Mouse (Mus musculus): ENCODE data around the gene Sstr4. TPM values are rescaled to one million over a fixed set of nuclear protein-coding genes. Genes with fewer than 3 reads are reported as not detected.

Gene Sstr4
- polyA plus RNA-seq, 1 experiment, result 1.1 TPM

- Histone ChIP-seq H3K4me1 (ENCODE audit: control insufficient read depth, insufficient read depth, low read length) (no peaks in the 10 kb centered on the region), H3K27me3 (ENCODE audit: control insufficient read depth, insufficient read depth, low read length) (no peaks in the 10 kb centered on the region), H3K27ac (ENCODE audit: insufficient read depth, low read length) (no peak overlapping the region), H3K4me3 (replicated peaks; ENCODE audit: insufficient read depth, low read depth, low read length) (no peak overlapping the region)
- TF ChIP-seq CTCF (IDR thresholded peaks at IDR 0.05; ENCODE audit: borderline replicate concordance, insufficient read depth, low read depth, low read length), result no peak
- no peak for TF ChIP-seq POLR2A (IDR thresholded peaks at IDR 0.05; ENCODE audit: borderline replicate concordance, insufficient read depth, low read length)
- 54% methylated on average over 1 of the region's 1 CpGs for WGBS
- no peak for DNase-seq
These were observed 26.0 kb downstream of the Sstr4 start for GRCm38 (mm10) chr2:148421112-148421511.

GRCm38 (mm10) chr2:148421706-148422105, 26.6 kb downstream of the Sstr4 start:
- DNase-seq, result no peak
- H3K4me3 ChIP-seq (replicated peaks; ENCODE audit: insufficient read depth, low read depth, low read length), result no peak overlapping the region
- no peak overlapping the region for H3K27ac ChIP-seq (ENCODE audit: insufficient read depth, low read length)
- H3K27me3 ChIP-seq (ENCODE audit: control insufficient read depth, insufficient read depth, low read length), result no peaks in the 10 kb centered on the region
- 72% methylated on average over 1 of the region's 1 CpGs for WGBS
- TF ChIP-seq POLR2A (IDR thresholded peaks at IDR 0.05; ENCODE audit: borderline replicate concordance, insufficient read depth, low read length) (no peak), CTCF (IDR thresholded peaks at IDR 0.05; ENCODE audit: borderline replicate concordance, insufficient read depth, low read depth, low read length) (no peak)
- no peaks in the 10 kb centered on the region for H3K4me1 ChIP-seq (ENCODE audit: control insufficient read depth, insufficient read depth, low read length)

- H3K27me3 ChIP-seq (ENCODE audit: control insufficient read depth, insufficient read depth, low read length), result no peaks in the 10 kb centered on the region
- 89% methylated on average over 5 of the region's 5 CpGs for WGBS
- no peak overlapping the region for H3K27ac ChIP-seq (ENCODE audit: insufficient read depth, low read length)
- H3K4me3 ChIP-seq (replicated peaks; ENCODE audit: insufficient read depth, low read depth, low read length), result no peak overlapping the region
- H3K4me1 ChIP-seq (ENCODE audit: control insufficient read depth, insufficient read depth, low read length), result no peaks in the 10 kb centered on the region
- no peak for DNase-seq
- no peak for TF ChIP-seq POLR2A (IDR thresholded peaks at IDR 0.05; ENCODE audit: borderline replicate concordance, insufficient read depth, low read length)
- TF ChIP-seq CTCF (IDR thresholded peaks at IDR 0.05; ENCODE audit: borderline replicate concordance, insufficient read depth, low read depth, low read length), result no peak
These were observed 30.7 kb downstream of the Sstr4 start for GRCm38 (mm10) chr2:148425709-148426382.

GRCm38 (mm10) chr2:148427553-148427952, 32.4 kb downstream of the Sstr4 start:
- no peak for TF ChIP-seq CTCF (IDR thresholded peaks at IDR 0.05; ENCODE audit: borderline replicate concordance, insufficient read depth, low read depth, low read length)
- TF ChIP-seq POLR2A (IDR thresholded peaks at IDR 0.05; ENCODE audit: borderline replicate concordance, insufficient read depth, low read length), result no peak
- 82% methylated on average over 3 of the region's 3 CpGs for WGBS
- Histone ChIP-seq H3K4me3 (replicated peaks; ENCODE audit: insufficient read depth, low read depth, low read length) (no peak overlapping the region), H3K27ac (ENCODE audit: insufficient read depth, low read length) (no peak overlapping the region), H3K27me3 (ENCODE audit: control insufficient read depth, insufficient read depth, low read length) (no peaks in the 10 kb centered on the region), H3K4me1 (ENCODE audit: control insufficient read depth, insufficient read depth, low read length) (no peaks in the 10 kb centered on the region)
- DNase-seq, result no peak

GRCm38 (mm10) chr2:148428523-148428922, 33.4 kb downstream of the Sstr4 start:
- 80% methylated on average over 3 of the region's 3 CpGs for WGBS
- TF ChIP-seq CTCF (IDR thresholded peaks at IDR 0.05; ENCODE audit: borderline replicate concordance, insufficient read depth, low read depth, low read length) (no peak), POLR2A (IDR thresholded peaks at IDR 0.05; ENCODE audit: borderline replicate concordance, insufficient read depth, low read length) (no peak)
- no peaks in the 10 kb centered on the region for H3K4me1 ChIP-seq (ENCODE audit: control insufficient read depth, insufficient read depth, low read length)
- no peak overlapping the region for H3K27ac ChIP-seq (ENCODE audit: insufficient read depth, low read length)
- no peak overlapping the region for H3K4me3 ChIP-seq (replicated peaks; ENCODE audit: insufficient read depth, low read depth, low read length)
- H3K27me3 ChIP-seq (ENCODE audit: control insufficient read depth, insufficient read depth, low read length), result no peaks in the 10 kb centered on the region
- DNase-seq, result no peak

GRCm38 (mm10) chr2:148429001-148429505, 33.9 kb downstream of the Sstr4 start:
- no peak for TF ChIP-seq POLR2A (IDR thresholded peaks at IDR 0.05; ENCODE audit: borderline replicate concordance, insufficient read depth, low read length)
- TF ChIP-seq CTCF (IDR thresholded peaks at IDR 0.05; ENCODE audit: borderline replicate concordance, insufficient read depth, low read depth, low read length), result no peak
- no peak overlapping the region for H3K27ac ChIP-seq (ENCODE audit: insufficient read depth, low read length)

GRCm38 (mm10) chr2:148430941-148431340, 35.8 kb downstream of the Sstr4 start:
- DNase-seq, result no peak
- no peak for TF ChIP-seq CTCF (IDR thresholded peaks at IDR 0.05; ENCODE audit: borderline replicate concordance, insufficient read depth, low read depth, low read length)
- TF ChIP-seq POLR2A (IDR thresholded peaks at IDR 0.05; ENCODE audit: borderline replicate concordance, insufficient read depth, low read length), result no peak
- 72% methylated on average over 4 of the region's 4 CpGs for WGBS
- H3K4me1 ChIP-seq (ENCODE audit: control insufficient read depth, insufficient read depth, low read length), result no peaks in the 10 kb centered on the region
- H3K4me3 ChIP-seq (replicated peaks; ENCODE audit: insufficient read depth, low read depth, low read length), result no peak overlapping the region
- no peaks in the 10 kb centered on the region for H3K27me3 ChIP-seq (ENCODE audit: control insufficient read depth, insufficient read depth, low read length)
- H3K27ac ChIP-seq (ENCODE audit: insufficient read depth, low read length), result no peak overlapping the region

More at GRCm38 (mm10) chr2:148429001-148429505, 33.9 kb downstream of the Sstr4 start:
- DNase-seq, result no peak
- no peaks in the 10 kb centered on the region for H3K27me3 ChIP-seq (ENCODE audit: control insufficient read depth, insufficient read depth, low read length)
- no peak overlapping the region for H3K4me3 ChIP-seq (replicated peaks; ENCODE audit: insufficient read depth, low read depth, low read length)
- no peaks in the 10 kb centered on the region for H3K4me1 ChIP-seq (ENCODE audit: control insufficient read depth, insufficient read depth, low read length)

- 68% methylated on average over 2 of the region's 2 CpGs for WGBS
- Histone ChIP-seq H3K27me3 (ENCODE audit: control insufficient read depth, insufficient read depth, low read length) (no peaks in the 10 kb centered on the region), H3K4me1 (ENCODE audit: control insufficient read depth, insufficient read depth, low read length) (no peaks in the 10 kb centered on the region), H3K27ac (ENCODE audit: insufficient read depth, low read length) (no peak overlapping the region), H3K4me3 (replicated peaks; ENCODE audit: insufficient read depth, low read depth, low read length) (no peak overlapping the region)
- TF ChIP-seq POLR2A (IDR thresholded peaks at IDR 0.05; ENCODE audit: borderline replicate concordance, insufficient read depth, low read length) (no peak), CTCF (IDR thresholded peaks at IDR 0.05; ENCODE audit: borderline replicate concordance, insufficient read depth, low read depth, low read length) (no peak)
- DNase-seq, result no peak
These were observed 37.2 kb downstream of the Sstr4 start for GRCm38 (mm10) chr2:148432346-148432745.
